ENCODE assay signal across 9 mouse cellular contexts in genomic region chr5:122050017-122050831, GRCm38 (mm10). TPM values are rescaled to one million over a fixed set of nuclear protein-coding genes. Genes with fewer than 3 reads are reported as not detected.
DNase-seq lines count a peak whose midpoint lies in the region; ATAC-seq and TF ChIP-seq lines count a peak whose summit lies in the region.
"Had no signal": no experiment of that assay in that cellular context is flagged by ENCODE, and none has a peak within 500 bp of the region (broad histone marks: within the 10 kb centered on the region; RNA-seq: fewer than 3 reads in every experiment).

Gene Cux2, minus strand, starts transcription at chr5:122050102.

- no peak for TF ChIP-seq POLR2A in liver, adult 2 months (IDR thresholded peaks at IDR 0.05; ENCODE audit: extremely low read depth, insufficient read depth, low read length)

- TF ChIP-seq CTCF in liver, adult 2 months (IDR thresholded peaks at IDR 0.05; ENCODE audit: low read depth, low read length), result peak; percentile 73
- TF ChIP-seq CTCF in midbrain, postnatal 0 days (IDR thresholded peaks at IDR 0.05), result peak; percentile 69

- peaks cover 58% of the 10 kb centered on the region for H3K27me3 ChIP-seq in embryonic facial prominence, embryonic 15.5 days
- peaks cover 54% of the 10 kb centered on the region for H3K27me3 ChIP-seq in heart, embryonic 12.5 days (replicated peaks)
- peaks cover 34% of the 10 kb centered on the region for H3K27me3 ChIP-seq in kidney, embryonic 16.5 days (ENCODE audit: insufficient read depth, low read length)
- H3K27me3 ChIP-seq in liver, adult 2 months (ENCODE audit: control insufficient read depth, insufficient read depth, low read length), result peaks cover 12% of the 10 kb centered on the region
- H3K27me3 ChIP-seq in midbrain, postnatal 0 days (ENCODE audit: insufficient read depth, low read length), result no peaks in the 10 kb centered on the region

- peak; percentile 32 to 57 for DNase-seq in urinary bladder, adult 18-20 months (ENCODE audit: low spot score in 2 of 2)
- DNase-seq in urinary bladder, postnatal 10 days (ENCODE audit: low spot score), result no peak
- DNase-seq in liver, adult 2 months (ENCODE audit: extremely low read depth, low read depth, low spot score), result no peak
- DNase-seq in midbrain, postnatal 0 days (ENCODE audit: low spot score), result peak; percentile 90
- peak; percentile 27 to 34 for DNase-seq in spleen, postnatal 36 days (ENCODE audit: low spot score in 2 of 2)

- H3K9me3 ChIP-seq in embryonic facial prominence, embryonic 15.5 days (replicated peaks), result no peaks in the 10 kb centered on the region
- no peaks in the 10 kb centered on the region for H3K9me3 ChIP-seq in heart, embryonic 12.5 days (replicated peaks)
- no peaks in the 10 kb centered on the region for H3K9me3 ChIP-seq in kidney, embryonic 16.5 days (ENCODE audit: low read length)
- no peaks in the 10 kb centered on the region for H3K9me3 ChIP-seq in midbrain, postnatal 0 days (ENCODE audit: low read length)

- H3K27ac ChIP-seq in embryonic facial prominence, embryonic 15.5 days (replicated peaks), result no peak within 1 kb of the TSS
- H3K27ac ChIP-seq in heart, embryonic 12.5 days (ENCODE audit: poor library complexity, severe bottlenecking), result peak within 1 kb of the TSS; percentile 40
- peak within 1 kb of the TSS; percentile 84 for H3K27ac ChIP-seq in kidney, embryonic 16.5 days (ENCODE audit: low read length)
- no peak within 1 kb of the TSS for H3K27ac ChIP-seq in liver, adult 2 months (replicated peaks; ENCODE audit: insufficient read depth, low read depth, low read length)
- peak within 1 kb of the TSS; percentile 89 for H3K27ac ChIP-seq in midbrain, postnatal 0 days (ENCODE audit: low read depth, low read length)

- peak; percentile 86 for ATAC-seq in embryonic facial prominence, embryonic 15.5 days (ENCODE audit: insufficient number of reproducible peaks, low FRiP score, low TSS enrichment, low read depth)
- ATAC-seq in heart, embryonic 12.5 days (ENCODE audit: insufficient number of reproducible peaks, low FRiP score), result peak; percentile 77
- peak; percentile 75 for ATAC-seq in kidney, embryonic 16.5 days (ENCODE audit: low FRiP score, low TSS enrichment)
- peak; percentile 76 for ATAC-seq in midbrain, postnatal 0 days (ENCODE audit: low FRiP score)

- H3K79me2 ChIP-seq in liver, adult 2 months (ENCODE audit: control insufficient read depth, insufficient read depth, low read length), result no peaks in the 10 kb centered on the region; the same call in 1 of the 2 replicates

- H3K36me3 ChIP-seq in embryonic facial prominence, embryonic 15.5 days, result no peaks in the 10 kb centered on the region
- no peaks in the 10 kb centered on the region for H3K36me3 ChIP-seq in heart, embryonic 12.5 days
- no peaks in the 10 kb centered on the region for H3K36me3 ChIP-seq in kidney, embryonic 16.5 days (ENCODE audit: insufficient read depth, low read length)
- H3K36me3 ChIP-seq in liver, adult 2 months (ENCODE audit: control insufficient read depth, insufficient read depth, low read length), result no peaks in the 10 kb centered on the region
- no peaks in the 10 kb centered on the region for H3K36me3 ChIP-seq in midbrain, postnatal 0 days (ENCODE audit: insufficient read depth, low read length)
- H3K36me3 ChIP-seq: G1E had no signal

- peaks cover 44% of the 10 kb centered on the region for H3K4me1 ChIP-seq in embryonic facial prominence, embryonic 15.5 days
- peaks cover 34% of the 10 kb centered on the region for H3K4me1 ChIP-seq in heart, embryonic 12.5 days (replicated peaks)
- H3K4me1 ChIP-seq in kidney, embryonic 16.5 days (ENCODE audit: insufficient read depth, low read length), result peaks cover 44% of the 10 kb centered on the region
- no peaks in the 10 kb centered on the region for H3K4me1 ChIP-seq in liver, adult 2 months (ENCODE audit: control insufficient read depth, insufficient read depth, low read length)
- H3K4me1 ChIP-seq in midbrain, postnatal 0 days (ENCODE audit: insufficient read depth, low read length), result peaks cover 13% of the 10 kb centered on the region; the same call in 1 of the 2 replicates

- 1% methylated on average over 78 of the region's 90 CpGs for WGBS in embryonic facial prominence, embryonic 15.5 days
- WGBS in heart, embryonic 12.5 days, result under 1% methylated on average over 90 of the region's 90 CpGs
- WGBS in kidney, embryonic 16.5 days, result under 1% methylated on average over 82 of the region's 90 CpGs
- under 1% methylated on average over 86 of the region's 90 CpGs for WGBS in liver, adult 2 months
- 2% methylated on average over 74 of the region's 90 CpGs for WGBS in midbrain, postnatal 0 days

- peak within 1 kb of the TSS; percentile 79 for H3K4me2 ChIP-seq in embryonic facial prominence, embryonic 15.5 days (replicated peaks)
- H3K4me2 ChIP-seq in heart, embryonic 12.5 days, result peak within 1 kb of the TSS; percentile 90
- peak within 1 kb of the TSS; percentile 77 for H3K4me2 ChIP-seq in kidney, embryonic 16.5 days (replicated peaks; ENCODE audit: low read depth, low read length)
- peak within 1 kb of the TSS; percentile 78 for H3K4me2 ChIP-seq in midbrain, postnatal 0 days (ENCODE audit: low read depth, low read length, poor library complexity, severe bottlenecking)

- H3K9ac ChIP-seq in embryonic facial prominence, embryonic 15.5 days, result peak within 1 kb of the TSS; percentile 39
- H3K9ac ChIP-seq in heart, embryonic 12.5 days, result peak within 1 kb of the TSS; percentile 76
- peak within 1 kb of the TSS; percentile 94 for H3K9ac ChIP-seq in kidney, embryonic 16.5 days (replicated peaks; ENCODE audit: low read length)
- peak within 1 kb of the TSS; percentile 84 for H3K9ac ChIP-seq in liver, adult 2 months (ENCODE audit: low read depth, low read length)
- peak within 1 kb of the TSS; percentile 87 for H3K9ac ChIP-seq in midbrain, postnatal 0 days (replicated peaks; ENCODE audit: low read length, poor library complexity, severe bottlenecking)

- H3K4me3 ChIP-seq in embryonic facial prominence, embryonic 15.5 days (replicated peaks), result peak within 1 kb of the TSS; percentile 77
- peak within 1 kb of the TSS; percentile 66 for H3K4me3 ChIP-seq in heart, embryonic 12.5 days
- peak within 1 kb of the TSS; percentile 79 for H3K4me3 ChIP-seq in kidney, embryonic 16.5 days (ENCODE audit: low read length)
- peak within 1 kb of the TSS; percentile 84 for H3K4me3 ChIP-seq in liver, adult 2 months (ENCODE audit: insufficient read depth, low read depth, low read length)
- peak within 1 kb of the TSS; percentile 78 for H3K4me3 ChIP-seq in midbrain, postnatal 0 days (ENCODE audit: low read depth, low read length)

RNA-seq across cellular contexts. Expression of gene Cux2, which starts in this region (rescaled TPM):
- 1.6 and 4.1 TPM in 2 replicates for polyA plus RNA-seq in embryonic facial prominence, embryonic 15.5 days (2015; fragmentation: Nextera tagmentation; extraction: Ambion mirVana)
- 7.6 and 10.1 TPM in 2 replicates for polyA plus RNA-seq in heart, embryonic 12.5 days (2016; fragmentation: Nextera tagmentation; extraction: Ambion mirVana)
- polyA plus RNA-seq in kidney, embryonic 16.5 days (2015; fragmentation: Nextera tagmentation; extraction: Ambion mirVana), result 9.0 and 9.9 TPM in 2 replicates
- total RNA-seq in liver, adult 2 months (2014; rRNA removed), result 4.1 and 5.9 TPM in 2 replicates
- polyA plus RNA-seq in liver, adult 2 months (2012; rRNA removed), result 11.6 and 19.5 TPM in 2 replicates
- 40.1 and 40.2 TPM in 2 replicates for total RNA-seq in midbrain, postnatal 0 days (2014; rRNA removed)
- polyA plus RNA-seq in midbrain, postnatal 0 days (2015; fragmentation: Nextera tagmentation; extraction: Ambion mirVana), result 15.4 and 17.4 TPM in 2 replicates
- polyA plus RNA-seq: G1E had no signal

Comparison
In these comparisons a context has a peak if more than half of its experiments do, and no peak if none do; other contexts are left out.
1. DNase-seq: peak in urinary bladder, adult 18-20 months (2 of 2), midbrain, postnatal 0 days (single experiment) and spleen, postnatal 36 days (2 of 2); none in urinary bladder, postnatal 10 days (single experiment) and liver, adult 2 months (single experiment).
2. H3K27ac ChIP-seq: peak in heart, embryonic 12.5 days (single experiment), kidney, embryonic 16.5 days (single experiment) and midbrain, postnatal 0 days (single experiment); none in embryonic facial prominence, embryonic 15.5 days (single experiment) and liver, adult 2 months (single experiment).
3. H3K9ac ChIP-seq: peak in every context shown above with its lines; median percentile 94 in kidney, embryonic 16.5 days; 87 in midbrain, postnatal 0 days; 84 in liver, adult 2 months; 76 in heart, embryonic 12.5 days; 39 in embryonic facial prominence, embryonic 15.5 days.
4. Peak in every context shown above with its lines, with median percentiles within 50 percentile points of each other: ATAC-seq, H3K4me2 ChIP-seq and H3K4me3 ChIP-seq.